Mouse (Mus musculus) E14TG2a.4 (cell line): ENCODE data around the gene Rin3.

Experiments used
- H3K27me3 ChIP-seq: 2 replicates; pipeline ENCODE4 v1.6.1; 2014; ENCODE audit warnings: low read length, control low read depth; ENCODE audit not compliant: insufficient read depth
- H3K36me3 ChIP-seq: 2 replicates; pipeline ENCODE4 v1.6.1; 2014; ENCODE audit warnings: low read length, control low read depth; ENCODE audit not compliant: insufficient read depth
- H3K4me1 ChIP-seq: replicated peaks from 2 replicates; pipeline ENCODE4 v1.6.1; 2014; ENCODE audit warnings: low read depth, low read length, control low read depth
- H3K4me3 ChIP-seq: replicated peaks from 2 replicates; pipeline ENCODE4 v1.5.1; 2014; ENCODE audit warnings: mild to moderate bottlenecking, low read length
- H3K9me3 ChIP-seq: 2 replicates; pipeline ENCODE4 v1.6.1; 2014; ENCODE audit warnings: low read length, control low read depth
- CTCF ChIP-seq: conservative IDR thresholded peaks from 2 replicates; pipeline ENCODE4 v1.5.1; 2014; ENCODE audit warnings: low read length
- NANOG ChIP-seq: IDR thresholded peaks from 2 replicates; pipeline ENCODE4 v1.6.1; 2014; ENCODE audit warnings: borderline replicate concordance, low read length, mixed read lengths
- POU5F1 ChIP-seq: IDR thresholded peaks from 2 replicates; pipeline ENCODE4 v1.6.1; 2014; ENCODE audit warnings: low read length, borderline replicate concordance

Rin3 gene

GRCm38 (mm10) chr12:102291686-102292085 lies 8.8 kb downstream of the Rin3 start:
- Histone ChIP-seq H3K27me3 (peaks cover 25% of the 10 kb centered on the region), H3K9me3 (no peaks in the 10 kb centered on the region), H3K36me3 (no peaks in the 10 kb centered on the region), H3K4me3 (no peak overlapping the region), H3K4me1 (no peaks in the 10 kb centered on the region)
- no peak for TF ChIP-seq POU5F1
- no peak for TF ChIP-seq CTCF
- no peak for TF ChIP-seq NANOG

- peaks cover 16% of the 10 kb centered on the region for H3K27me3 ChIP-seq
- H3K36me3 ChIP-seq, result no peaks in the 10 kb centered on the region
- no peak overlapping the region for H3K4me3 ChIP-seq
- H3K9me3 ChIP-seq, result no peaks in the 10 kb centered on the region
- TF ChIP-seq CTCF, result no peak
- TF ChIP-seq POU5F1, result no peak
- TF ChIP-seq NANOG, result no peak
- no peaks in the 10 kb centered on the region for H3K4me1 ChIP-seq
Measured at GRCm38 (mm10) chr12:102292501-102293215, 9.8 kb downstream of the Rin3 start.

- TF ChIP-seq POU5F1, result no peak
- TF ChIP-seq CTCF, result no peak
- no peak for TF ChIP-seq NANOG
- Histone ChIP-seq H3K4me1 (no peaks in the 10 kb centered on the region), H3K27me3 (peaks cover 5% of the 10 kb centered on the region)
Measured at GRCm38 (mm10) chr12:102294634-102295033, 11.8 kb downstream of the Rin3 start.

GRCm38 (mm10) chr12:102295230-102295629 lies 12.4 kb downstream of the Rin3 start:
- H3K9me3 ChIP-seq, result no peaks in the 10 kb centered on the region

More at GRCm38 (mm10) chr12:102294634-102295033, 11.8 kb downstream of the Rin3 start:
- no peaks in the 10 kb centered on the region for H3K9me3 ChIP-seq
- H3K4me3 ChIP-seq, result no peak overlapping the region
- no peaks in the 10 kb centered on the region for H3K36me3 ChIP-seq

GRCm38 (mm10) chr12:102295662-102296061 lies 12.8 kb downstream of the Rin3 start:
- no peak for TF ChIP-seq NANOG
- no peak for TF ChIP-seq CTCF
- no peak for TF ChIP-seq POU5F1
- Histone ChIP-seq H3K36me3 (no peaks in the 10 kb centered on the region), H3K4me1 (no peaks in the 10 kb centered on the region), H3K27me3 (peaks cover 9% of the 10 kb centered on the region), H3K4me3 (no peak overlapping the region), H3K9me3 (no peaks in the 10 kb centered on the region)

More at GRCm38 (mm10) chr12:102295230-102295629, 12.4 kb downstream of the Rin3 start:
- TF ChIP-seq NANOG (no peak), POU5F1 (no peak), CTCF (no peak)
- no peak overlapping the region for H3K4me3 ChIP-seq
- no peaks in the 10 kb centered on the region for H3K4me1 ChIP-seq
- peaks cover 9% of the 10 kb centered on the region for H3K27me3 ChIP-seq
- no peaks in the 10 kb centered on the region for H3K36me3 ChIP-seq

GRCm38 (mm10) chr12:102296361-102296760 lies 13.5 kb downstream of the Rin3 start:
- H3K9me3 ChIP-seq, result no peaks in the 10 kb centered on the region

GRCm38 (mm10) chr12:102296967-102297366 lies 14.1 kb downstream of the Rin3 start:
- Histone ChIP-seq H3K4me1 (no peaks in the 10 kb centered on the region), H3K27me3 (peaks cover 9% of the 10 kb centered on the region), H3K4me3 (no peak overlapping the region), H3K36me3 (no peaks in the 10 kb centered on the region), H3K9me3 (no peaks in the 10 kb centered on the region)
- no peak for TF ChIP-seq NANOG
- TF ChIP-seq POU5F1, result no peak
- no peak for TF ChIP-seq CTCF

More at GRCm38 (mm10) chr12:102296361-102296760, 13.5 kb downstream of the Rin3 start:
- Histone ChIP-seq H3K27me3 (peaks cover 9% of the 10 kb centered on the region), H3K4me3 (no peak overlapping the region), H3K4me1 (no peaks in the 10 kb centered on the region), H3K36me3 (no peaks in the 10 kb centered on the region)
- no peak for TF ChIP-seq CTCF
- no peak for TF ChIP-seq NANOG
- no peak for TF ChIP-seq POU5F1

GRCm38 (mm10) chr12:102299209-102299608 lies 16.4 kb downstream of the Rin3 start:
- Histone ChIP-seq H3K27me3 (peaks cover 9% of the 10 kb centered on the region), H3K36me3 (no peaks in the 10 kb centered on the region), H3K4me3 (no peak overlapping the region), H3K4me1 (no peaks in the 10 kb centered on the region), H3K9me3 (no peaks in the 10 kb centered on the region)
- TF ChIP-seq CTCF, result no peak
- TF ChIP-seq NANOG, result no peak
- TF ChIP-seq POU5F1, result no peak
